Mouse (Mus musculus) stomach, postnatal 0 days (tissue): ENCODE results near the gene Sart3.

Experiments
- CTCF ChIP-seq: IDR thresholded peaks from 2 replicates; pipeline ENCODE4 v1.5.1; 2016; ENCODE audit warnings: antibody characterized with exemption, low read depth, mild to moderate bottlenecking, moderate library complexity
- EP300 ChIP-seq: optimal IDR thresholded peaks from 2 replicates; pipeline ENCODE3; 2016; ENCODE audit warnings: antibody characterized with exemption

GRCm38 (mm10) chr5:113806414-113806813 is 34.1 kb upstream of the Sart3 start:
- TF ChIP-seq CTCF (no peak), EP300 (no peak)
